Mouse (Mus musculus) c-Kit-positive CD71-negative TER-119-negative erythroid progenitor cells, embryonic 14.5 days (primary cell): ENCODE data around the gene Nkiras2.
"Not testable (repeated sequence)": the region's sequence is repeated elsewhere in the genome, so short reads cannot be mapped to it uniquely, and the experiment has no call there.

ENCODE experiments used
- DNase-seq: peaks from one replicate; pipeline ENCODE4 v3.0.0-alpha.2; 2013; ENCODE audit warnings: low read depth

Gene Nkiras2

DNA sequence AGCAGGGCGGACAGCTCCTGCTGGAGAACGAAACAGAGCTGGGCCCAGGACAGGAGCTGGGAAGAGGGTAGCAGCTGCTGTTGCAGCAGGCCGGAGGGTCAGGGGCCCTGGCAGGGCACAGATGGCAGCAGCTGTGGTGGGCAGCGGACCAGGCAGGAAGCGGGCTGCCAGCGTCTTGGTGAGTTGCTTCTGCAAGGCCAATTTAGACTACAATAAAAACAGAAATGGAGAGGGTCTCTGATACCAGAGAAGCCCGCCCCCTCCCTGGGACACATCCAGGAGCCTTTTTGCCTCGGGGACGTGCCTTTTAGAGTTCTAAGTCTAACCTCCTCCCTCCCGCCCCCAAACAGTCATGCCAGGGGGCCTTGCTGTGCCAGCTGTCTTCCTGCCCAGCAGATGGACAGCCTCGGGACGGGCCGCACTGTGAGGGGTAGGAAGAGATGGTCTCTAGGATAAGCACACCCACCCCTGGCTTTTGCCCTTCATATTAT lies 9.9 kb downstream of the Nkiras2 start:
- no peak for DNase-seq

DNA sequence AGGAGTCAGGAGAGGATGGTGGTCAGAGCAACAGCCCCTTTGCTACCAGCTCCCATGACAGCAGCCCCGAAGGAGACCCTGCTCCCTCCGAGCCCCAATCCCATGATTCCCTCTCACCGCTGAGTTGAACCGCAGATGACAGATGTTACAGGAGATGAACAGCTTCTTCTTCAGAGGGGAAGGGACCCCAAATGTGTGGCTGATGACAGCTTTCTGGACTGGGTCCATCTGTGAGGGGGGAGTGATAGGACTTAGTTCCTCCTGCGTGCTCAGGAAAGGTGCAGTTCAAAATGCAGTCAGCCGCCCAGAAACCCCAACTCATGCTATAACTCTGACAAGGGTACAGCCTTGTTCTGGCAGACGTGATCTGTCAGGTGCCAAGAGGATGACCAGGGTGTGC lies 15.5 kb downstream of the Nkiras2 start:
- no peak for DNase-seq

DNA sequence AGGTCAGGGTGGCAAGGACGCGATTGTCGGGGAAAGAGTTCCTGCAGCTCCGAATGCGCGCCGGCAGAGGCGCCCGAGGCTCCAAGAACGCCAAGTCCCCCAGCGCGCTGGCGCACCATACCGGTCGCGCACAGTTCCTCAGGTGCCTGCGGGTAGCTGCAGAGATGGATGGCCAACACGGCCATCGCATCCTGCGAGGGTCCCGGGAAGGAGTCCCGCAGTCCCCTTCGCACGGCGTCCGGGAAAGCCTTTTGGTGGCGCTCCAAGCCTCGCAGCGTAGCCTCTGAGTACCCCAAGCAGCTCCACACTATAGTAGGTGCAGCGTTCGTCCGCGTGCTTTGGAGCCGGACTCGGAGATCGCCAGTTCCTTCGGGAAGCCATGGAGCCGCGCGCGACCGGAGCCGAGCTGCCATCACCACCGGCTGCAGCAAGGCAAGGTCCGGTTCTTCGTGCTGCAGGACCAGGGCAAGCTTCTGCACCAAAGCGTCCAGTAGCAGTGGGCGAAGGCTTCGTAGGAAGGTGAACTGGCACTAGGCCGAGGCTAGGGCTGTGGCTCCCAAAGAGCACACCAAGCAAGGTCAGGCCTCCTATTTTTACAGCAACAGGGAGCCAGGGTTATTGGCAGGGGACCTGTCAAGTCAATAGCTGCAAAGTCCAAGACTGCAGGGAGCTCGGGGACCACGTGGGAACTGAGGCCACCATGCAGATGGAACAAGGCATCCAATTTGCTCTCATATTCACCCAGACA lies 21.3 kb downstream of the Nkiras2 start:
- DNase-seq: no peak

DNA sequence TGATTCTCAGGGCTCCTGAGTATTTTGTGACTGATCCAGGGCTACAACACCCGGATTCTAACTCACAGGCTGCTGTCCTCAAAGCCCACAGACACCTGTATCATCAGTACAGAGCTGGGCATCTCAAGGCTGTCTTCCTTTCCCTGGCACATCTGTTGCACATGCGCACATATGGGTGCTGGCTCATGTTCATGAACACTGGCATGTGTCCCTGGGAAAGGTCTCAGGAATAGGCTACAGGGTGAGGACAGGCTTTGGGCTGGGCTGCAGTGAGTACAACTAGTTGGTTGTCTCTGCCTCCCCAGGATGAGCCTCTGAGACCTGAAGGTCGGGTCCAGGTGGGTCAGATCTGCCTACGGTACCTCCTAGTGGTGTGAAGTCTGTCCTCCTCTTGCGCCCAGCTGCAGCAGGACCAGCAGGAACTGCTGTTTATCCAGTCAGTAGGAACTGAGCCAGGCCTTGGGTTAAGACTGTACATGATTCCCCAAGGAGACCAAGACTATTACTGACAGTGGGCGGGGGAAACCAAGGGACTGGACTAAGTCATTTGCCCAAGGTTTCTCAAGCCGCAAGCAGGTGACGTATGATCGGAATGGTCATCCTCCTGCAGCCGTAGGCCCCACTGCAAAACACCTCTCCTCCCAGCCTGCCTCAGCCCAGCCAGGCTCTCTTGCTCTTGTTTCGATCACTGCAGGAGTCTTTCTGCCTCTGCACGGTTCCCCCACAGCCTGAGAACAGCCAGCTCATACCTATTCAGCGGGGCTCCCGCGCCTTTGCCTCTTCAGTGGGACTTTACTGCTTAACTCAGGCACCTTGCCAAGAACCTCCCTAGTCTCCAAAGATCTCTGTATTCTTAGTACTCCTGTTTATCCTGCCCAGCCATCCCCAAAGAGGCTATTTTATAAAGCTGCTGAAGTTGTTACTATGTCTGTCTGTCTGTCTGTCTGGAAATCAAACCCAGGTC lies 24.9 kb downstream of the Nkiras2 start:
- no peak for DNase-seq

DNA sequence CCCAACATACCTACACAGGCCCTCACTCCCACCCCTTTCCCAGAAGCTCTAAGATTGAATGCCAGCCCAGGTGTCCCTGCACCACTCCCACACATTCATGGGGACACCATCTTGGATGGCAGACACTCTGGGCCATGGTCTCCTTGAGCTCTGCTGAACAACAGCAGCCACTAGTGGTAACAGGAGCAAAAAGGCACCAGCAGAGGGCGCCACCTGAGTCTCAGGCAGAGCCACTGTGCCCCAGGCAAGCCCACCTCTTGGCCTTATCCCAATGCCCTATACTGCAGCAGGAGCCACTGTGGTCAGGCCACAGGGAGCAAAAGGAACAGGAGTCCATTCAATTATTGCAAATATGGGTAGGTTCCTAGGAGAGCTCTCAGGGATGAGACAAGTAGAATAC lies 27.2 kb downstream of the Nkiras2 start:
- peak; percentile 48 for DNase-seq

DNA sequence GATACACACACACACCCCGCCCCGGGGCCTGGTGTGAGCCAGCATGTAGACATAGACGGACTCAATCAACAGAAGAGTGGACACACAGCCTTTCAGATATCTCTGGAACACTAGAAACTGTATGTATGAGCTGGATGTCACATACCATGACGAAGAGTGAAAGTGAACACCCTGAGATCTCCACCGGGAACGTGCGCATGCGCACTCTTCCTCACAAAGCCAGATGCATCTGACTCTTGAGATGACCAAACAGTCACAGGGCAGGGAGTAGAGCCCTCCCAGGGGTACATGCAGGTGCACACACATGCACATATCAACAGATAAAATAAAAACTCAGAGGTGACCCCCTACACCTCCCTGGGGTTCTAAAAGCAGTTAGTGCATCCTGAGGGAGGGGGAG lies 29.4 kb downstream of the Nkiras2 start:
- no peak for DNase-seq

DNA sequence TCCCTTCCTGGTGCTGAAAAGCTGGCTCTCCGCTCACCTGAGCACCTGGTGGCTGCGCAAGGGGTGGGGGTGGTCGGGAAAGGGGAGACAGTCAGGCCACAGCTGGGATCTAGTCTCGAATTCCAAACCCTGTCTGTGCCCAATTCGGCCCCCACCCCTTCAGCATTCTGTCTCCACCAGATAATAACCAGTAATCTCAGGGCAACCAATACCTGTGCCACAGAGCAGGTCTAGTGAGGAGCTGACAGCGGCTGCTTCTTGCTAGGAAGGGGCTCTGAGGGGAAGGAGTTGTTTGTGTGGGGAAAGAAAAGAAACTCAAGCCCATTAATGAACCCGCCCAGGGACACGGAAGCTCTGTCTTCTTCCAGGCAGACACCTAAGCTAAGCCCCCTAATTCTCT lies 32.2 kb downstream of the Nkiras2 start:
- no peak for DNase-seq

DNA sequence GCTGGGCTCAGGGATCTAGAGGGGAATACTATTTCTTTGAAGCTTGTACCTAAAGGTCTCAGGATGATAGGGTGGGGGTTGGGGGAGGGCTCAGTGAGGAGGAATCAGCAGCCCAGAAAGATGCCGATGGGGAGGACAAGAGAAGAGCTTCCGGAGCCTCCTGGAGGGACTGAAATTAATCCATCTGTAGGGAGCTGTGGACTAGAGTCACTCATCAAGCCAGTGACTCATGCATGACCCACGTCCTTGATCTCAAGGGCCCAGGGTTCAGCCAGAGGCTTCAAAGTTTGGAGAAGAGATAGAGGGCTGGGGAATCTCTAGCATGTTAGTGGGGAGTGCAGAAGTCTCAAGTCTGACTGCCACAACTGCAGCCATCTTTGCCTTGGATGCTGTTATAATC lies 32.7 kb downstream of the Nkiras2 start:
- no peak for DNase-seq

DNA sequence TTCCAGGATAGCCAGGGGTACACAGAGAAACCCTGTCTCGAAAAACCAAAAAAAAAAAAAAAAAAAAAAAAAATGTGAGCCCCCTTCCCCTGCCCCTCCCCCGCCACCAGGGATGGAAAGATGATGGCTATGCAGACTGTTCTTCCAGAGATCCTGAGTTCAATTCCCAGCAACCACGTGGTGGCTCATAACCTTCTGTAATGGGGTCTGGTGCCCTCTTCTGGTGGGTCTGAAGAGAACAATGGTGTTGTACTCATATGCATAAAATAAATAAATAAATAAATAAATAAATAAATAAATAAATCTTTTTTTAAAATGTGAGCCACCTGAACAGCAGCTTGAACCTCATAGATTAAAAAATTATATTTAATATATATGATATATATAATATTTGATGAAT lies 36.5 kb downstream of the Nkiras2 start:
- DNase-seq: not testable (repeated sequence)

DNA sequence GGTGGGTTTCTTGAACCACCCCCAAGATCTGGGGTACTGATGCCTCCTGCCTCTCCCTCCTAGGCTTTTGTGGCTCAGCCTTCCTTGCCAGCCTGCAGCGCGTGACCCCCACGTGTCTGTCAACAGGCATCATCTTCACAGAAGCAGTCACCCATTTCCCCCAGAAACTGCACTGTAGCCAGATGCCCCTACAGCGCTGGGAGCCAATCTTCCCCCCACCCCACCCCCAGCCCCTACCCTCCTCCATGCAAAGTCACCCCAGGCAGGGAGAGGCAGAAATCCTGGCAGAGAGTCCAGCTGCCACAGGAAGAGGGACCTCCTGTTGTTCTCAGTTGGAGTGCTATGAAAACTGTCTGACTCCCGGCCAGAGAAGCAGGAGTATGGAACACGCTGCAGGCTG lies 37.4 kb downstream of the Nkiras2 start:
- no peak for DNase-seq

DNA sequence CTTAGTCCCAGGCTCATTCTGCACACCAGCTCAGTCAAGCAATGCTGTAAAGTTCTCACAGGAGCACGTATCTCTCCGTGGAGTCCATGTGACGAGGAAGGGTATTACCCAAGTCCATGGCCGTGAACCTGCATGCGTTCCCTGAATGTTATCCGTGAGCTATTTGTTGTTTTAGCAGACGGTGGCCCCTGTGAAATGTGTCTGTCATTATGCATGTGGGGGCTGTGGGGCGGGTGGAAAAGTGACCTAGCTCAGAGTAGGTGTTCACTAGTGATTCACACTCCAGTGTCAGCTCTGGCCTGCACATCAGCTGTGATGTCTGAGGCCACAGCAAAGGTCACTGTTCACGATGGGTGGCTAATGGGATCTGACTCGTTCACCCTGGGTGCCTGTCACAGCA lies 40.8 kb downstream of the Nkiras2 start:
- DNase-seq: no peak

DNA sequence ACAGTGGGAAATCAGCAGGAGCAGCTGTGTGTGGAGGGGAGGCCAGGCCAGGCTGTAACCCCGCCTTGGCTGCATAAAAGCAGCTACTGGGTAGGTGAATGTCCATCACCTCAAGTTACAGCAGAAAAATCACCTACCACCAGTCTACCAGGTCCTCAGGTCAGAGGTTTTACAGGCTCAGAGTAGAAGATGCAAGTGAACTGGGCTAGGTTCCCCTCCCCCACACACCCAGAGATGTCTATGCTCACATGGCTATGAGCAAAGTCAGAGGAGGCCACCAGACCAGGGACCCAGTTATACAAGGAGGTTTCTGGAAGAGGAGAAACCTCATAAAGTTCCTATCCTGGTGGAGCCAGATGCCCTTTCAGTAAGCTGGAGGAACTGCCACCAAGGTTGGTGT lies 52.0 kb downstream of the Nkiras2 start:
- no peak for DNase-seq

DNA sequence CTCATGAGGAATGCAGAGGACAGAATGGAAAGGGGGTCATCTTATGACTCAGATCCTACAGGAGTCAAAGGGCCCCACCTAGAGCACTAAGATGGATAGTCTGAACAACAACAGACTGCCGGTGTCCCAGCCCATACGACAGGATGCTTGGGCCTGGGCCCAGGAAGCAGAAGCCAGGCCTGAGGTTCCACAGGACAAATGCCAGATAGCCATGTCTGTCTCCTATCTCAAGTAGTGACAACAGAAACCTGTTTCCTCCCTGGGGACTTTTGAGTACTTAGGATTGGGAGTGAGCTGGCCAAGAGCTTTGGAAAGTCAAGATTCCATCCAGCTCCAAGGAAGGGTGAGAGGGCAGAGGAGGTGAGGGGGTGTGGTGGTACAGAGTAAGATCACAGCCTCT lies 52.9 kb downstream of the Nkiras2 start:
- no peak for DNase-seq

DNA sequence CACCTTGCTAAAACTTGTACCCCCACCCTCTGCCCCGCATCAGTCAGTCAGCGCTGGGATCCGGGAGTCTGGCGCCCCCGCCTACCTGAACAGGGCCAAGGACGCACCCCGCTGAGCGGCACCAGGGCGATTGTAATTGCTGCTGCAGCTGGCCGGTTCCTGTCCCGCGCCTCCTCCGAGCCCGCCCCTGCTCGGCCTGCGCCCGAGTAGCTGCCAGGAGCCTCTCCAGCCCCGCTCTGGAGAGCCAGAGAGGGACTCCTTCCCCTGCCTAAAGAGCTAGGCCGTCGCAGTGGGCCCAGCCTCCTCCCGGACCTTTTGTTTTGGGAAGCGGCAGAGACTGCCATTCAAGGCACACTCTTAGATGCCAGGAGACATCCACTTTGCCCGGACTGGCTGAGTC lies 54.1 kb downstream of the Nkiras2 start:
- DNase-seq: no peak
